Mouse (Mus musculus) stomach, embryonic 14.5 days (tissue): ENCODE results near the gene Gm10719. TPM values are rescaled to one million over a fixed set of nuclear protein-coding genes. Genes with fewer than 3 reads are reported as not detected.
"Not testable (repeated sequence)": the region's sequence is repeated elsewhere in the genome, so short reads cannot be mapped to it uniquely, and the experiment has no call there.

Source experiments
- ATAC-seq: fragments of 200-750 bp; cut with Nextera tagmentation; 2 replicates; pipeline ENCODE4 v1.8.0; 2017; ENCODE audit warnings: low read depth, moderate TSS enrichment; ENCODE audit not compliant: insufficient number of reproducible peaks, insufficient read depth, low FRiP score
- H3K27ac ChIP-seq: fragments of 300-500 bp; sonication (generic); 2 replicates; pipeline ENCODE4 v1.5.1; 2014; ENCODE audit warnings: mild to moderate bottlenecking, low read length, moderate library complexity, mixed read lengths
- H3K27me3 ChIP-seq: fragments of 300-500 bp; sonication (generic); 2 replicates; pipeline ENCODE4 v1.6.1; 2014; ENCODE audit warnings: low read length, control low read depth, mixed read lengths; ENCODE audit not compliant: control insufficient read depth, insufficient read depth
- H3K36me3 ChIP-seq: fragments of 300-500 bp; sonication (generic); 2 replicates; pipeline ENCODE4 v1.6.1; 2014; ENCODE audit warnings: mild to moderate bottlenecking, control low read depth, low read length, moderate library complexity, mixed read lengths; ENCODE audit not compliant: control insufficient read depth, insufficient read depth
- H3K4me1 ChIP-seq: fragments of 300-500 bp; sonication (generic); 2 replicates; pipeline ENCODE4 v1.6.1; 2014; ENCODE audit warnings: low read length, control low read depth, mixed read lengths; ENCODE audit not compliant: control insufficient read depth, insufficient read depth
- H3K4me2 ChIP-seq: fragments of 300-500 bp; sonication (generic); replicated peaks from 2 replicates; pipeline ENCODE4 v1.6.1; 2014; ENCODE audit warnings: low read depth, low read length, control low read depth
- H3K4me3 ChIP-seq: fragments of 300-500 bp; sonication (generic); 2 replicates; pipeline ENCODE4 v1.5.1; 2014; ENCODE audit warnings: low read depth, low read length, control low read depth
- H3K9ac ChIP-seq: fragments of 300-500 bp; sonication (generic); replicated peaks from 2 replicates; pipeline ENCODE4 v1.6.1; 2014; ENCODE audit warnings: low read depth, mild to moderate bottlenecking, control low read depth, low read length, moderate library complexity, mixed read lengths
- H3K9me3 ChIP-seq: fragments of 300-500 bp; sonication (generic); 2 replicates; pipeline ENCODE4 v1.6.1; 2016; ENCODE audit warnings: low read depth, low read length, control low read depth; ENCODE audit not compliant: control insufficient read depth
- WGBS: fragments of 180-500 bp; shearing (Covaris S2); extraction: QIAGEN DNeasy Blood & Tissue Kit; methylation state at CpG from one replicate; pipeline ENCODE4 v1.1.7; 2014; 5-methylcytosine and 5-hydroxymethylcytosine counted together
- microRNA-seq: library from miRNA; unstranded; fragments of <30 nt; microRNA quantifications from one replicate; pipeline ENCODE4, GENCODE M21; 2016
- polyA plus RNA-seq: library from polyadenylated mRNA; unstranded; fragments of >200 nt; fragmentation: Nextera tagmentation; extraction: Ambion mirVana; gene quantifications from 2 replicates; pipeline ENCODE4 v1.2.1, GENCODE M21; 2014

The Gm10719 gene
- polyA plus RNA-seq, 1 experiment from 2014 or later = 0.39 TPM

DNA sequence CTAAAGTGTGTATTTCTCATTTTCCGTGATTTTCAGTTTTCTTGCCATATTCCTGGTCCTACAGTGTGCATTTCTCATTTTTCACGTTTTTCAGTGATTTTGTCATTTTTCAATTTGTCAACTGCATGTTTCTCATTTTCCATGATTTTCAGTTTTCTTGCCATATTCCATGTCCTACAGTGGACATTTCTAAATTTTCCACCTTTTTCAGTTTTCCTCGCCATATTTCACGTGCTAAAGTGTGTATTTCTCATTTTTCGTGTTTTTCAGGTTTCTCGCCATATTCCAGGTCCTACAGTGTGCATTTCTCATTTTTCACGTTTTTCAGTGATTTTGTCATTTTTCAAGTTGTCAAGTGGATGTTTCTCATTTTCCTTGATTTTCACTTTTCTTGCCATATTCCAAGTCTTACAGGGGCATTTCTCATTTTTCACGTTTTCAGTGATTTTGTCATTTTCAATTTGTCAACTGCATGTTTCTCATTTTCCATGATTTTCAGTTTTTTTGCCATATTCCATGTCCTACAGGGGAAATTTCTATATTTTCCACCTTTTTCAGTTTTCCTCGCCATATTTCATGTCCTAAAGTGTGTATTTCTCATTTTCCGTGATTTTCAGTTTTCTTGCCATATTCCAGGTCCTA, 13.6 kb downstream of the Gm10719 start:
- not testable (repeated sequence) for H3K9ac ChIP-seq, H3K4me1 ChIP-seq, ATAC-seq, H3K27ac ChIP-seq, H3K27me3 ChIP-seq, H3K9me3 ChIP-seq, H3K36me3 ChIP-seq, H3K4me2 ChIP-seq, H3K4me3 ChIP-seq
- 73% methylated on average over 2 of the region's 10 CpGs for WGBS

GRCm38 (mm10) chr9:3034299-3034698, 17.1 kb downstream of the Gm10719 start, which contains the start of gene Gm17535:
Gene Gm17535, plus strand, starts transcription at chr9:3034599.
- not testable (repeated sequence) for H3K9ac ChIP-seq, H3K4me1 ChIP-seq, H3K4me3 ChIP-seq, H3K27ac ChIP-seq, H3K9me3 ChIP-seq, H3K36me3 ChIP-seq, H3K27me3 ChIP-seq, ATAC-seq, H3K4me2 ChIP-seq
- WGBS = no CpG with 5 or more reads among the region's 8 CpGs

DNA sequence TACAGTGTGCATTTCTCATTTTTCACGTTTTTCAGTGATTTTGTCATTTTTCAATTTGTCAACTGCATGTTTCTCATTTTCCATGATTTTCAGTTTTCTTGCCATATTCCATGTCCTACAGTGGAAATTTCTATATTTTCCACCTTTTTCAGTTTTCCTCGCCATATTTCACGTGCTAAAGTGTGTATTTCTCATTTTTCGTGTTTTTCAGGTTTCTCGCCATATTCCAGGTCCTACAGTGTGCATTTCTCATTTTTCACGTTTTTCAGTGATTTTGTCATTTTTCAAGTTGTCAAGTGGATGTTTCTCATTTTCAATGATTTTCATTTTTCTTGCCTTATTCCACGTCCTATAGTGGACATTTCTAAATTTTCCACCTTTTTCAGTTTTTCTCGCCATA, 19.4 kb downstream of the Gm10719 start, which contains the start of gene Gm10715:
Gene Gm10715, plus strand, starts transcription at position 301 of the 400 bp plus-strand sequence.
- H3K4me1 ChIP-seq, H3K9me3 ChIP-seq, H3K36me3 ChIP-seq, ATAC-seq, H3K4me2 ChIP-seq, H3K27me3 ChIP-seq, H3K4me3 ChIP-seq, H3K27ac ChIP-seq, H3K9ac ChIP-seq: not testable (repeated sequence)
- 72% methylated on average over 6 of the region's 8 CpGs for WGBS

- H3K4me2 ChIP-seq, H3K36me3 ChIP-seq, ATAC-seq, H3K4me1 ChIP-seq, H3K9ac ChIP-seq, H3K4me3 ChIP-seq, H3K9me3 ChIP-seq, H3K27me3 ChIP-seq, H3K27ac ChIP-seq: not testable (repeated sequence)
- WGBS = 62% methylated on average over 4 of the region's 4 CpGs
Observed at GRCm38 (mm10) chr9:3038161-3038560, 21.0 kb downstream of the Gm10719 start.

Small RNA genes within 50 kb of the gene (microRNA-seq; reads per million reads assigned to microRNA genes)
- gene Mir101c = not detected

Other genes with a start within 250 kb of the Gm10719 start
- gene Gm10722, start 16.5 kb upstream of the Gm10719 start, polyA plus RNA-seq = not detected in 2 replicates
- not detected in 2 replicates for gene Gm11168, start 14.1 kb upstream of the Gm10719 start, polyA plus RNA-seq
- gene Gm10721, start 4.3 kb upstream of the Gm10719 start, polyA plus RNA-seq = not detected in 2 replicates
- gene Gm10720, start 1.8 kb upstream of the Gm10719 start, polyA plus RNA-seq = not detected in 2 replicates
- gene Gm10718, start 6.1 kb downstream of the Gm10719 start, polyA plus RNA-seq = 0.45 and 1.1 TPM in 2 replicates
- gene Gm10717, start 8.0 kb downstream of the Gm10719 start, polyA plus RNA-seq = 0.69 TPM in 1 of 2 replicates, not detected in the other
- gene Gm17535, start 17.2 kb downstream of the Gm10719 start, polyA plus RNA-seq = not detected in 2 replicates
- gene Gm10715, start 19.5 kb downstream of the Gm10719 start, polyA plus RNA-seq = not detected in 2 replicates